Mouse (Mus musculus): ENCODE data around the gene Cdh20. TPM values are rescaled to one million over a fixed set of nuclear protein-coding genes. Genes with fewer than 3 reads are reported as not detected.
"Not testable (repeated sequence)": the region's sequence is repeated elsewhere in the genome, so short reads cannot be mapped to it uniquely, and the experiment has no call there.

Gene Cdh20
- polyA plus RNA-seq, 1 experiment from 2014 or later, result 1.3 TPM

DNA sequence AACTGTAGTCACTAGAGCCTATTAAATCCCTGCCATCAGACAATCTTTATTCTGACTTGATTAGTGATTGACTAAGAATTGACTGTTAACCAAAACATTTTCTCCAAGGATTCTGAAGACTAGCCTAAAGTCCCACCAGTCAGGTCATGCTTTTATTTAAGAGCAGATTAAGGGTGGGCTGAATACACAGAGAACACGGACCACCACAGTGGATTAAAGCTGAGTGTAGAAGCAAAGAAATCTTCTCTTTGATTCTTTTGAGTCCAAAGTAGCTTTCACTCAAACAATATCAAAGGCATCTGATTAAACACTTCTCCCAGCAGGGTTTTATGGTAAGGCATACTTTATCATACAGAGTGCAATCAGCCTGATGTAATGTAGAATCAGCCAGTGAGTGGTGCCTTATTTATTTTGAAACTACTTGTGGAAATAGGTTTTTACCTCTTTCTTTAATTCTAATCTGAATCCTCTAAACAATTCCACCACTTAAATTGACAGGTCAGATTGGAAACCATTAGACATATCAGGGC, 149.0 kb downstream of the Cdh20 start:
- Histone ChIP-seq H3K4me2 (replicated peaks) (no peak overlapping the region), H3K4me1 (replicated peaks) (peaks cover 22% of the 10 kb centered on the region), H3K27me3 (peaks cover 13% of the 10 kb centered on the region; the same call in 1 of the 2 replicates), H3K9me3 (no peaks in the 10 kb centered on the region), H3K36me3 (no peaks in the 10 kb centered on the region), H3K4me3 (replicated peaks) (no peak overlapping the region), H3K9ac (replicated peaks) (no peak overlapping the region), H3K27ac (no peak overlapping the region)
- ATAC-seq, result peak; percentile 59; the same call in 1 of the 2 replicates
- WGBS, result 2% methylated on average over 1 of the region's 1 CpGs

- Histone ChIP-seq H3K4me2 (replicated peaks) (no peak overlapping the region), H3K9me3 (no peaks in the 10 kb centered on the region), H3K4me3 (replicated peaks) (no peak overlapping the region), H3K27ac (no peak overlapping the region), H3K27me3 (no peaks in the 10 kb centered on the region), H3K9ac (replicated peaks) (no peak overlapping the region), H3K4me1 (replicated peaks) (no peaks in the 10 kb centered on the region), H3K36me3 (no peaks in the 10 kb centered on the region)
- ATAC-seq, result no peak
- 65% methylated on average over 7 of the region's 7 CpGs for WGBS
Measured at GRCm38 (mm10) chr1:104933051-104933450, 164.7 kb downstream of the Cdh20 start.

- H3K27me3 ChIP-seq, result no peaks in the 10 kb centered on the region
- no peak overlapping the region for H3K9ac ChIP-seq (replicated peaks)
- H3K27ac ChIP-seq, result no peak overlapping the region
- no peaks in the 10 kb centered on the region for H3K36me3 ChIP-seq
- no peak for ATAC-seq
- no peaks in the 10 kb centered on the region for H3K9me3 ChIP-seq
- no peaks in the 10 kb centered on the region for H3K4me1 ChIP-seq (replicated peaks)
- 91% methylated on average over 4 of the region's 4 CpGs for WGBS
- H3K4me2 ChIP-seq (replicated peaks), result no peak overlapping the region
- no peak overlapping the region for H3K4me3 ChIP-seq (replicated peaks)
Measured at GRCm38 (mm10) chr1:104936966-104937365, 168.6 kb downstream of the Cdh20 start.

DNA sequence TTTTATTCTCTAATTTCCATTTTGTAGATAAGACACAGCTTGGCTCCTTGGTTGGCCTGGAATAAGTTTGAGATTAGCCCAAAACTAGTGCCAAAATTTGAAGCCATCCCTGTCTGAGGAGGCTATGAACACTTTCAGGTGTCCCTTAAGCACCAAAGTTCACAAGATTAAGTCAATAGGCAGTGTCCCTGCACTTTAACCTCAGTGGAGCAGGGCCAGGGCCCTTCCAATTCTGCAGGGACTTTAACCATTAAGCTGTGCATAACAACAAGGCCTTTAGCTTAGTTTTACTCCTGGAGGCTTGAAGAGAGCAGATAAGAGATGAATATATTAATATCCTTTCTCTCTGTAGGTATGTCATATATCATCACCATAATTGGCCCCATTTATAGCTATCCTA, 170.8 kb downstream of the Cdh20 start:
- Histone ChIP-seq H3K9ac (replicated peaks) (no peak overlapping the region), H3K4me1 (replicated peaks) (no peaks in the 10 kb centered on the region), H3K4me2 (replicated peaks) (no peak overlapping the region), H3K4me3 (replicated peaks) (no peak overlapping the region), H3K36me3 (no peaks in the 10 kb centered on the region), H3K27ac (no peak overlapping the region), H3K27me3 (no peaks in the 10 kb centered on the region), H3K9me3 (no peaks in the 10 kb centered on the region)
- ATAC-seq, result no peak

GRCm38 (mm10) chr1:104944470-104945109, 176.3 kb downstream of the Cdh20 start:
- peak; percentile 95 for ATAC-seq
- H3K4me2 ChIP-seq (replicated peaks), result no peak overlapping the region
- H3K27ac ChIP-seq, result no peak overlapping the region
- H3K9ac ChIP-seq (replicated peaks), result no peak overlapping the region
- H3K27me3 ChIP-seq, result no peaks in the 10 kb centered on the region
- H3K9me3 ChIP-seq, result no peaks in the 10 kb centered on the region
- no peaks in the 10 kb centered on the region for H3K4me1 ChIP-seq (replicated peaks)
- no peak overlapping the region for H3K4me3 ChIP-seq (replicated peaks)
- WGBS, result 5% methylated on average over 2 of the region's 2 CpGs
- H3K36me3 ChIP-seq, result no peaks in the 10 kb centered on the region

DNA sequence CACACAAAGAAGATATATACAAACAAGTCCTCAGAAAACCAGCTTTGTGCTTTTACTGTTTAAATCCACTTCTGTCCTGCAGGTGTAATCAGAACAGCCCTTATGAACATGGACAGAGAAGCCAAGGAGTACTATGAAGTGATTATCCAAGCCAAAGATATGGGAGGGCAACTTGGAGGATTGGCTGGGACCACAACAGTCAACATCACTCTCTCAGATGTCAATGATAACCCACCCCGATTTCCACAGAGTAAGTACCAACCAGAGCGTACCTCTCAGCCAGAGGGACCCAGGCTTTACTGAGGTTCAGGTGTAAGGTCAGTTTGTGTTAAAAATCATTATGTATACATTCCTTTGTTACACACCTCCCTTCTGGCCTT, 176.8 kb downstream of the Cdh20 start:
- Histone ChIP-seq H3K36me3 (no peaks in the 10 kb centered on the region), H3K9ac (replicated peaks) (no peak overlapping the region)
- 91% methylated on average over 2 of the region's 2 CpGs for WGBS

DNA sequence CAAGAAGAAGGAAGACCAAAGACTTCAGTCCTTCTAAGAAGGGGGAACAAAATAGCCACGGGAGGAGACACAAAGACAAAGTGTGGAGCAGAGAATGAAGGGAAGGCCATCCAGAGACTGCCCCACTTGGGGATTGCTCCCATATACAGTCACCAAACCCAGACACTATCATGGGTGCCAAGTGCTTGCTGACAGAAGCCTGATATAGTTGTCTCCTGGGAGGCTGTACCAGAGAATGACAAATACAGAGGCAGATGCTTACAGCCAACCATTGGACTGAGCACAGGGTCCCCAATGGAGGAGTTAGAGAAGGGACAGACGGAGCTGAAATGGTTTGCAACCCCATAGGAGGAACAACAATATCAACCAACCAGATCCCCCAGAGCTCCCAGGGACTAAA, 181.3 kb downstream of the Cdh20 start:
- not testable (repeated sequence) for H3K36me3 ChIP-seq; ATAC-seq; H3K4me3 ChIP-seq (replicated peaks); H3K4me1 ChIP-seq (replicated peaks); H3K9me3 ChIP-seq; H3K4me2 ChIP-seq (replicated peaks); H3K27me3 ChIP-seq; H3K27ac ChIP-seq; H3K9ac ChIP-seq (replicated peaks)
- WGBS, result 78% methylated on average over 2 of the region's 2 CpGs

More for the DNA sequence above, 176.8 kb downstream of the Cdh20 start:
- H3K4me3 ChIP-seq (replicated peaks), result no peak overlapping the region
- no peak overlapping the region for H3K4me2 ChIP-seq (replicated peaks)
- H3K4me1 ChIP-seq (replicated peaks), result no peaks in the 10 kb centered on the region
- no peaks in the 10 kb centered on the region for H3K27me3 ChIP-seq
- no peaks in the 10 kb centered on the region for H3K9me3 ChIP-seq
- ATAC-seq, result peak; percentile 62
- H3K27ac ChIP-seq, result no peak overlapping the region

GRCm38 (mm10) chr1:104957046-104957445, 188.7 kb downstream of the Cdh20 start:
- H3K9me3 ChIP-seq, result no peaks in the 10 kb centered on the region
- no peak overlapping the region for H3K4me3 ChIP-seq (replicated peaks)
- no peaks in the 10 kb centered on the region for H3K27me3 ChIP-seq
- 0 out of 2 replicates have a peak overlapping the region, but pooled peaks have one; percentile 7 for H3K27ac ChIP-seq
- 22% methylated on average over 6 of the region's 6 CpGs for WGBS
- ATAC-seq, result peak; percentile 56; the same call in 1 of the 2 replicates
- H3K4me2 ChIP-seq (replicated peaks), result no peak overlapping the region
- no peak overlapping the region for H3K9ac ChIP-seq (replicated peaks)
- no peaks in the 10 kb centered on the region for H3K36me3 ChIP-seq
- H3K4me1 ChIP-seq (replicated peaks), result no peaks in the 10 kb centered on the region; the same call in 1 of the 2 replicates

GRCm38 (mm10) chr1:104961670-104962069, 193.3 kb downstream of the Cdh20 start:
- no peak for ATAC-seq
- Histone ChIP-seq H3K27ac (no peak overlapping the region), H3K9ac (replicated peaks) (no peak overlapping the region), H3K27me3 (no peaks in the 10 kb centered on the region), H3K36me3 (no peaks in the 10 kb centered on the region), H3K4me2 (replicated peaks) (no peak overlapping the region), H3K4me3 (replicated peaks) (no peak overlapping the region), H3K4me1 (replicated peaks) (no peaks in the 10 kb centered on the region; the same call in 1 of the 2 replicates), H3K9me3 (no peaks in the 10 kb centered on the region)
- whole genome bisulfite sequencing, result 93% methylated on average over 3 of the region's 3 CpGs

GRCm38 (mm10) chr1:104962257-104962656, 193.9 kb downstream of the Cdh20 start:
- Histone ChIP-seq H3K9ac (replicated peaks) (no peak overlapping the region), H3K27ac (no peak overlapping the region), H3K9me3 (no peaks in the 10 kb centered on the region), H3K4me1 (replicated peaks) (no peaks in the 10 kb centered on the region), H3K4me3 (replicated peaks) (no peak overlapping the region), H3K27me3 (no peaks in the 10 kb centered on the region), H3K36me3 (no peaks in the 10 kb centered on the region), H3K4me2 (replicated peaks) (no peak overlapping the region)
- ATAC-seq, result peak; percentile 53; the same call in 1 of the 2 replicates
- WGBS, result 78% methylated on average over 4 of the region's 4 CpGs

DNA sequence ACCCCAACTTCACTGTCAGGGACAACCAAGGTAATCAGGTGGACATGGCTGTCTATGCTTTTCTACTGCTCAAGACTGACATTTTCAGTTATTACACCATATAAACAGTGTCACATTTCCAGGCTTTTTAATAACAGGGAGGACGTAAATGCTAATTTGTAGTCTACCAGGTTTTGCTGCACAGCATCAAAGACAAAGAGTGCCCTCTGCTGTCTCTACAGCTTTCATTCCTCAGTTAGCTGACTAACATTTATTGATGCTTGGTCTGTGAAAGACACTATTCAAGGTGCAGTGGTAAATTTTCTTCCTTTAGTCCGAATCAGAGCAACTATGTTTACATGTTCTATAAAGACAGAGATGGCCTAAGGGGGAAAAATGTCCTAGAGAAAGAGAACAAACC, 210.7 kb downstream of the Cdh20 start:
- 60% methylated on average over 2 of the region's 2 CpGs for WGBS
- Histone ChIP-seq H3K4me1 (replicated peaks) (no peaks in the 10 kb centered on the region), H3K27me3 (no peaks in the 10 kb centered on the region), H3K9me3 (no peaks in the 10 kb centered on the region), H3K27ac (no peak overlapping the region), H3K36me3 (no peaks in the 10 kb centered on the region), H3K9ac (replicated peaks) (no peak overlapping the region), H3K4me2 (replicated peaks) (no peak overlapping the region), H3K4me3 (replicated peaks) (no peak overlapping the region)
- ATAC-seq, result no peak

DNA sequence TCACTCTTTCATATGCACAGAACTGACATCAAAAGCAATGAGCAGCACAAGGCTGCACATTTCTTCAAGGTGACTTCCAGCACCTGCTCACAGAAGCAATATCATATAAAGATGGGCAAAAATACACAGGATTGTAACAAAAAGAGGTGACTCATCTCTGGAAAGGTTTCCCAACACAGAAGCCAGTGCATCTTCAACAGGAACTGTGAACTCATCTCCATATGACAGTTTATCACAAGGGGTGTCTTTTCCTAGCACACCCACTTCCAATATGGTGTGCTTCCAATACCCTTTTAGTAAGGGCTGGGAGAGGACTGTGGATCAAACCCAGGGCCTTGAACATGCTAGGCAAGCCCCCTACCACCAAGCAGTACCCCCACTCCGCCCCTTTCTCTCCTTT, 211.9 kb downstream of the Cdh20 start:
- Histone ChIP-seq H3K4me2 (replicated peaks) (no peak overlapping the region), H3K27me3 (no peaks in the 10 kb centered on the region), H3K9me3 (no peaks in the 10 kb centered on the region), H3K27ac (no peak overlapping the region), H3K36me3 (no peaks in the 10 kb centered on the region), H3K4me3 (replicated peaks) (no peak overlapping the region), H3K4me1 (replicated peaks) (no peaks in the 10 kb centered on the region), H3K9ac (replicated peaks) (no peak overlapping the region)
- ATAC-seq, result no peak
- WGBS, result 82% methylated on average over 1 of the region's 1 CpGs
